Mouse (Mus musculus) right cerebral cortex, adult 2 months (tissue): Measurements from ENCODE around the gene Lap3.

Experiments used
- DNase-seq, 2 experiments: peaks; one replicate each; pipeline ENCODE4 v3.0.0; 2021 to 2022; ENCODE audit warnings: low spot score in 2 of 2

The Lap3 gene

GRCm38 (mm10) chr5:45493191-45494092 lies at the start of gene Lap3:
Gene Lap3 (plus strand): TSS chr5:45493374.
- DNase-seq = peak; percentile 93 to 96

- DNase-seq = no peak
These were observed 48.9 kb upstream of the Lap3 start for GRCm38 (mm10) chr5:45444130-45444832.

- DNase-seq = no peak
These were observed 44.5 kb upstream of the Lap3 start for GRCm38 (mm10) chr5:45448676-45449075.

- DNase-seq = no peak
These were observed 44.0 kb upstream of the Lap3 start for GRCm38 (mm10) chr5:45449206-45449605.

GRCm38 (mm10) chr5:45449831-45450716 lies 43.1 kb upstream of the Lap3 start, which contains the start of gene Qdpr:
Gene Qdpr (minus strand): TSS chr5:45450236.
- DNase-seq = peak; percentile 89 to 95

- no peak for DNase-seq
These were observed 39.7 kb upstream of the Lap3 start, which contains the start of gene Clrn2 for GRCm38 (mm10) chr5:45453451-45453850. Gene Clrn2 (plus strand): TSS chr5:45453751.

- no peak for DNase-seq
These were observed 38.7 kb upstream of the Lap3 start for GRCm38 (mm10) chr5:45454456-45454855.

- no peak for DNase-seq
These were observed 20.2 kb upstream of the Lap3 start for GRCm38 (mm10) chr5:45472880-45473450.

GRCm38 (mm10) chr5:45473521-45473920 lies 19.7 kb upstream of the Lap3 start:
- DNase-seq = no peak

GRCm38 (mm10) chr5:45474215-45474614 lies 19.0 kb upstream of the Lap3 start:
- peak; percentile 70 to 72 for DNase-seq

GRCm38 (mm10) chr5:45474758-45475157 lies 18.4 kb upstream of the Lap3 start:
- DNase-seq = no peak

GRCm38 (mm10) chr5:45475771-45476170 lies 17.4 kb upstream of the Lap3 start:
- no peak for DNase-seq

GRCm38 (mm10) chr5:45476288-45476687 lies 16.9 kb upstream of the Lap3 start:
- DNase-seq = peak in 1 of 2 experiments; percentile 45

- no peak for DNase-seq
These were observed 15.6 kb upstream of the Lap3 start for GRCm38 (mm10) chr5:45477601-45478000.

- no peak for DNase-seq
These were observed 13.1 kb upstream of the Lap3 start for GRCm38 (mm10) chr5:45480066-45480465.

- DNase-seq = no peak
These were observed 12.0 kb upstream of the Lap3 start for GRCm38 (mm10) chr5:45481125-45481524.

GRCm38 (mm10) chr5:45482607-45483006 lies 10.6 kb upstream of the Lap3 start:
- no peak for DNase-seq

- DNase-seq = no peak
These were observed 9.5 kb upstream of the Lap3 start for GRCm38 (mm10) chr5:45483654-45484053.

GRCm38 (mm10) chr5:45491776-45492175 lies 1.4 kb upstream of the Lap3 start:
- no peak for DNase-seq

GRCm38 (mm10) chr5:45494093-45494755 lies 1.1 kb downstream of the Lap3 start:
- DNase-seq = no peak
